Mouse (Mus musculus) intestine, postnatal 0 days (tissue): ENCODE results near the gene Ern1. TPM values are rescaled to one million over a fixed set of nuclear protein-coding genes. Genes with fewer than 3 reads are reported as not detected.

ENCODE experiments used
- ATAC-seq: fragments of 200-750 bp; cut with Nextera tagmentation; 2 replicates; pipeline ENCODE4 v1.8.0; 2017; ENCODE audit warnings: mild to moderate bottlenecking, moderate TSS enrichment, moderate library complexity
- H3K27ac ChIP-seq: fragments of 300-500 bp; sonication (generic); 2 replicates; pipeline ENCODE4 v1.5.1; 2014; ENCODE audit warnings: mild to moderate bottlenecking, low read depth, low read length, moderate library complexity
- H3K27me3 ChIP-seq: fragments of 300-500 bp; sonication (generic); replicated peaks from 2 replicates; pipeline ENCODE4 v1.6.1; 2014; ENCODE audit warnings: low read length, mixed read lengths; ENCODE audit not compliant: control insufficient read depth, insufficient read depth
- H3K36me3 ChIP-seq: fragments of 300-500 bp; sonication (generic); 2 replicates; pipeline ENCODE4 v1.6.1; 2014; ENCODE audit warnings: mild to moderate bottlenecking, moderate library complexity; ENCODE audit not compliant: control insufficient read depth, insufficient read depth
- H3K4me1 ChIP-seq: fragments of 300-500 bp; sonication (generic); replicated peaks from 2 replicates; pipeline ENCODE4 v1.6.1; 2014; ENCODE audit warnings: antibody characterized with exemption, low read length, mixed read lengths; ENCODE audit not compliant: control insufficient read depth, insufficient read depth
- H3K4me2 ChIP-seq: fragments of 300-500 bp; sonication (generic); replicated peaks from 2 replicates; pipeline ENCODE4 v1.6.1; 2014; ENCODE audit warnings: low read depth, mild to moderate bottlenecking, moderate library complexity
- H3K4me3 ChIP-seq: fragments of 300-500 bp; sonication (generic); 2 replicates; pipeline ENCODE4 v1.5.1; 2014; ENCODE audit warnings: low read depth, low read length
- H3K9ac ChIP-seq: fragments of 300-500 bp; sonication (generic); 2 replicates; pipeline ENCODE4 v1.6.1; 2014; ENCODE audit warnings: mild to moderate bottlenecking, low read depth, low read length
- H3K9me3 ChIP-seq: fragments of 300-500 bp; sonication (generic); 2 replicates; pipeline ENCODE4 v1.6.1; 2016; ENCODE audit warnings: mixed run types; ENCODE audit not compliant: control insufficient read depth
- CTCF ChIP-seq: sonication (generic); IDR thresholded peaks from 2 replicates; pipeline ENCODE4 v1.5.1; 2016; ENCODE audit warnings: low read depth, mild to moderate bottlenecking, control low read depth, antibody characterized with exemption, moderate library complexity
- WGBS: fragments of 180-500 bp; shearing (Covaris S2); extraction: QIAGEN DNeasy Blood & Tissue Kit; methylation state at CpG from one replicate; pipeline ENCODE4 v1.1.7; 2014; 5-methylcytosine and 5-hydroxymethylcytosine counted together
- polyA plus RNA-seq: library from polyadenylated mRNA; unstranded; fragments of >200 nt; fragmentation: Nextera tagmentation; extraction: Ambion mirVana; gene quantifications from 2 replicates; pipeline ENCODE4 v1.2.1, GENCODE M21; 2015

Ern1 gene
- polyA plus RNA-seq, 1 experiment from 2014 or later = 1.6 TPM

DNA sequence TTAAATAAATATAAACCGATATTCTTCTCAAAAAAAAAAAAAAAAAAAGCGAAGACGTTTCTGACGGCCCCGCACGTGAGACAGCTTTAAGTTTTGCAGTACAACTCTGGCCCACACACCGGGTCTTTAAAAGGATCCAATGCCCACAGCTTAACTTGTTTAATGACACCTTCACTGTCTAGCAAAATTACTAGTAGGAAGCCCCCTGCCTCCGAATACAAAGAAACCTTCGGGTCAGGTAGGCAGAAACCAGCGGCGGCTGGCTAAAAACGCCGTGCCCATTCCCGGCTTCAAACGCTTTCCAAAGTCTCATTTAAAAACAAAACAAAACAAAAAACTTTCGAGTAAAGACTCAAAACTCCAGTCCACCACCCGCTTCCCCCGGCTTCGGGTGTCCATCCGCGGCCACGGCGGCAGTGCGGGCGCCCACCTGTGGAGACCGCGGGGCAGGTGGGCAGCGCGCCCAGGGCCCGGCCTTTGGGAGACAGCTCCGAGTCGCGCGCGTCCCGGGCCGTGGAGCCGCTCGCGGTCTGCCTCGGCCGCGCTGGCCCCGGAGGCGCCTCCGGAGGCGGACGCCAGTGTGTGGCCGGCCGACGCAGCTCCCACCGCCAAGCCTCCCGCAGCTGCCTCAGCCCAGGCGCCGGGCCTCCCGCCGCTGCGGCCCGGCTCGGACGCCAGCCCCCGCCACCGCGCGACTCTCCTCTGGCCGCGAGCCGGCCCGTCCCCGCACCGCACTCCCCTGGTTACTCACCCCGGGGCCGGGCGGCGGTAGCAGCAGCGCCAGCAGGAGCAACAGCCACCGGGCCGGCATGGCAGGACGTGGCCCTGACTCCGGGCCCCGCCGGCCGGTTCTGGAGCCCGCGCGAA is 553 bp downstream of the Ern1 start:
- no peaks in the 10 kb centered on the region for H3K27me3 ChIP-seq
- H3K9me3 ChIP-seq = no peaks in the 10 kb centered on the region
- peak overlapping the region; percentile 83 for H3K9ac ChIP-seq
- H3K4me1 ChIP-seq = no peaks in the 10 kb centered on the region
- no peaks in the 10 kb centered on the region for H3K36me3 ChIP-seq
- TF ChIP-seq CTCF = peak; percentile 28; the same call in 1 of the 2 replicates
- ATAC-seq = peak; percentile 79
- H3K4me3 ChIP-seq = peak overlapping the region; percentile 93
- under 1% methylated on average over 82 of the region's 86 CpGs for WGBS
- H3K27ac ChIP-seq = peak overlapping the region; percentile 95
- H3K4me2 ChIP-seq = peak overlapping the region; percentile 77

DNA sequence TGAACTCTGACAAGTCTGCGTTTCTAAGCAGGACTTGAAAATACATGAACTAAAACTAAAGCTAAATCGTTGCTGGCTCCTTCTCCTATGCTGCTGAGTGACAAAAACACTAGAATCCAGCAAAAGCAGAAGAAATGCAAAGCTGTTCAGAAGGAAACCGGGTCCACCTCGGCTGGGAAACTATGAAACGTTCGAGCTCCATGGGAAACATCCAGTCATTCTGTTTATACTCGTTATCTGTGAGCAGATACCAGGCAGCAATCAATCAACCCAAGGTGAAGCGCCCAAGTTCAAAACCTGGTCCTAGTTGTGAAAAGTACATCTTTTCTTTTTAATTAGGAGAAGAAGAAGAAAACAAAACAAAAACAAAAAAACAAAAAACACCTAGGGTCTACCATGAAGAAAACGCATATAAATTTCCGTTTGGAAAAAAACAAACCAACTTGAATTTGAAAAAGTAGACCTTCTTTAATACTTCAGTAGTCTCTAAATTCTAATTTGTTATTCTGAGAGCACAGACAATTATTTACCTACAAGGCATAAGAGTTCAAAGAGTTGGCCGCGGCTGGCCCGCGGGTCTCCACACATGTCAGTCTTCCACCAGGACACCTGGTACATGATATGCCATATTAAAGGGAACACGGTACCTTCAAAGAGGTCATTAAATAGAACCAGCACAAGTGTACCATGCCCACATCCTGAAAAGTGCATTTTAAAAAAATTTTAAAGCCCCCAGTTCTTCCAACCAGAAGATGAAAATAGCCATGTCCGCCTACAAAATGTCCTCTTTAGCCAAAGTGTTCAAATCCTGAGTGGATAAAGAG is 1.4 kb downstream of the Ern1 start:
- Histone ChIP-seq H3K9ac (peak overlapping the region; percentile 83; the same call in 1 of the 2 replicates), H3K9me3 (no peaks in the 10 kb centered on the region), H3K27me3 (no peaks in the 10 kb centered on the region), H3K36me3 (no peaks in the 10 kb centered on the region), H3K4me1 (no peaks in the 10 kb centered on the region), H3K4me3 (peak overlapping the region; percentile 93), H3K4me2 (peak overlapping the region; percentile 77), H3K27ac (no peak overlapping the region)
- ATAC-seq = no peak
- 17% methylated on average over 16 of the region's 16 CpGs for WGBS
- TF ChIP-seq CTCF = no peak

GRCm38 (mm10) chr11:106485611-106486010 is 2.0 kb downstream of the Ern1 start:
- no peak overlapping the region for H3K4me3 ChIP-seq
- no peaks in the 10 kb centered on the region for H3K9me3 ChIP-seq
- H3K27me3 ChIP-seq = no peaks in the 10 kb centered on the region
- no peak overlapping the region for H3K27ac ChIP-seq
- no peak for TF ChIP-seq CTCF
- 70% methylated on average over 4 of the region's 4 CpGs for WGBS
- ATAC-seq = no peak
- peak overlapping the region; percentile 77; the same call in 1 of the 2 replicates for H3K4me2 ChIP-seq
- no peaks in the 10 kb centered on the region for H3K4me1 ChIP-seq
- no peaks in the 10 kb centered on the region for H3K36me3 ChIP-seq
- no peak overlapping the region for H3K9ac ChIP-seq

GRCm38 (mm10) chr11:106484875-106485274 is 2.8 kb downstream of the Ern1 start:
- H3K4me2 ChIP-seq = no peak overlapping the region
- no peaks in the 10 kb centered on the region for H3K4me1 ChIP-seq
- no peak for ATAC-seq
- TF ChIP-seq CTCF = no peak
- WGBS = 84% methylated on average over 4 of the region's 4 CpGs
- no peaks in the 10 kb centered on the region for H3K27me3 ChIP-seq
- no peak overlapping the region for H3K27ac ChIP-seq
- H3K9ac ChIP-seq = no peak overlapping the region
- H3K4me3 ChIP-seq = no peak overlapping the region
- no peaks in the 10 kb centered on the region for H3K9me3 ChIP-seq
- no peaks in the 10 kb centered on the region for H3K36me3 ChIP-seq

GRCm38 (mm10) chr11:106482867-106483266 is 4.8 kb downstream of the Ern1 start:
- no peaks in the 10 kb centered on the region for H3K4me1 ChIP-seq
- TF ChIP-seq CTCF = no peak
- H3K9ac ChIP-seq = no peak overlapping the region
- no peaks in the 10 kb centered on the region for H3K9me3 ChIP-seq
- no peak overlapping the region for H3K4me2 ChIP-seq
- 73% methylated on average over 8 of the region's 8 CpGs for WGBS
- no peaks in the 10 kb centered on the region for H3K27me3 ChIP-seq
- no peak for ATAC-seq
- H3K36me3 ChIP-seq = no peaks in the 10 kb centered on the region
- no peak overlapping the region for H3K27ac ChIP-seq
- H3K4me3 ChIP-seq = no peak overlapping the region

GRCm38 (mm10) chr11:106481651-106482050 is 6.0 kb downstream of the Ern1 start:
- no peaks in the 10 kb centered on the region for H3K9me3 ChIP-seq
- no peaks in the 10 kb centered on the region for H3K27me3 ChIP-seq
- no peak for TF ChIP-seq CTCF
- ATAC-seq = no peak
- no peak overlapping the region for H3K27ac ChIP-seq
- H3K4me1 ChIP-seq = no peaks in the 10 kb centered on the region
- no peak overlapping the region for H3K9ac ChIP-seq
- no peak overlapping the region for H3K4me2 ChIP-seq
- no peaks in the 10 kb centered on the region for H3K36me3 ChIP-seq
- H3K4me3 ChIP-seq = no peak overlapping the region
- WGBS = 30% methylated on average over 4 of the region's 4 CpGs
